Mouse (Mus musculus): Measurements from ENCODE around the gene Prdm10.

The Prdm10 gene

GRCm38 (mm10) chr9:31301526-31302311, 21.4 kb downstream of the Prdm10 start:
- DNase-seq (ENCODE audit: inconsistent age in 2 of 2, low spot score in 1 of 2) = no peak

DNA sequence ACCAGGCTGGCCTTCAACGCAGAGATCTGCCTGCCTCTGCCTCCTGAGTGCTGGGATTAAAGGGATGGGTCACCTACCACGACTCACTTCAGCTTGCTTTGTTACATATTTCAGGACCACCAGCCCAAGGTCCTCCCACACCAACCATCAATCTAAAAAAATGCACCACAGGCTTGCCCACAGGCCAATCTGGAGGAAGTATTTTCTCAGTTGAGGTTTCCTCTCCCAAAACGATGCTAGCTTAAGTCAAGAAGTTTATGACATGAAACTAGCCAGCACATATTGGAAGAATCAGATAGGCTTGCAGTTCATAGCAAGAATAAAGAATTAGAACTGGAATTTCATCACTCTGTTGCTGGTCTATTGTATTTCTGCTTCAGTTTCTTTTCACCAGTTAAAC, 24.0 kb downstream of the Prdm10 start:
- no peak for DNase-seq (ENCODE audit: inconsistent age in 2 of 2, low spot score in 1 of 2)

GRCm38 (mm10) chr9:31305117-31305516, 24.8 kb downstream of the Prdm10 start:
- no peak for DNase-seq (ENCODE audit: inconsistent age in 2 of 2, low spot score in 1 of 2)

GRCm38 (mm10) chr9:31305807-31306206, 25.5 kb downstream of the Prdm10 start:
- DNase-seq (ENCODE audit: inconsistent age in 2 of 2, low spot score in 1 of 2) = peak in 1 of 2 experiments; percentile 67

DNA sequence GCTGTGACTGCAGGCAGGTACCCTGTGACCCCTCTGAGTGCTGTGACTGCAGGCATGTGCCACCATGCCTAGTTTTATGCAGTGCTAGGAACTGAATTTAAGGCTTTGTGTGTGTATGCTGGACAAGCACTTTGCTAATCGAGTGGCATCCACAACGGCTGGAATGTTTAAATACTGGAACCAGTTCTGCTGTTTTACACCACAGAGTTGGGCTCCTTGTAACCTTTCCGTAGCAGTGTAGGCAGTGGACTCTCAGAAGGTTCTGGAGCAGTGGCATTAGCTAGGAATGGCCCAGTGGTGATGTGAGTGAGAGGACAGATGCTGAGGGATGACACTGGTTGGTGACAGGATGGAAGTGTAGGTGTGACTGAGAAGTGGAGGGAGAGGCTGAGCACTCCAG, 26.9 kb downstream of the Prdm10 start:
- DNase-seq (ENCODE audit: inconsistent age in 2 of 2, low spot score in 1 of 2) = no peak

- no peak for DNase-seq (ENCODE audit: inconsistent age in 2 of 2, low spot score in 1 of 2)
Measured at GRCm38 (mm10) chr9:31309041-31309440, 28.7 kb downstream of the Prdm10 start.

DNA sequence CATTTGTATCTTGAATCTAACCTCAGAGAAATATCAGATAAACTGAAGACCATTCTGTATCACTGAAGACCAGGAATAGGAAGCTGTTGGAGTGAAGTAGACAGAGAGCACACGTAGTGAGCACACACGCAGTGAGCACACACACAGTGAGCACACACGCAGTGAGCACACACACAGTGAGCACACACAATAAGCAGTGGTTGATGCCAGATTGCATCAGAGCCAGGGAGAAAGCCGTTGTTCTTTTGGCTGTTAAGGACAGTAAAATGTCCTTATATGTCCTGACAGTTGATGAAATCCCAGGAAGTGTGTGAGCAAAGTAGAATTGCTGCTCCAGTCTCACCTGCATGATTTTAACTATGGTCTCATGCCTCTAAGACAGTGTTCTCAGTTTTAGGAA, 30.3 kb downstream of the Prdm10 start:
- DNase-seq (ENCODE audit: inconsistent age in 2 of 2, low spot score in 1 of 2) = no peak

DNA sequence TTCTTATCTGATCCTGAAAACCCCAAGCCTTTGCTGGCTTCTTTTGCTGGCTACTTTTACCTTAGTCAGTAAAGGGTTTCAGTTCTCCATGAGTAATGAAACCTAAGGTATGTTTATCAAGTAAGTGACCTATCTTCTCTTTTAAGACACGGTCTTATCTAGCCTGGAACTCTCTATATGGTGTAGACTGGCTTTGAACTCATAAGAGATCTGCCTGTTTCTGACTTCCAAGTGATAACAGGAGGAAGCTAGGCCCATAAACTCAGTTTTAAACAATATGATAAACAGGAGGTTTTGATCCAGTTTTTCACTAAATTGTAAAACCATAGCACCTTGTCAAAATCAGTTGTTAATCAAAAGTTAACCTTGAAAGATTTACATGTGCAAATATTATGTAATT, 33.5 kb downstream of the Prdm10 start:
- DNase-seq (ENCODE audit: inconsistent age in 2 of 2, low spot score in 1 of 2) = no peak

DNA sequence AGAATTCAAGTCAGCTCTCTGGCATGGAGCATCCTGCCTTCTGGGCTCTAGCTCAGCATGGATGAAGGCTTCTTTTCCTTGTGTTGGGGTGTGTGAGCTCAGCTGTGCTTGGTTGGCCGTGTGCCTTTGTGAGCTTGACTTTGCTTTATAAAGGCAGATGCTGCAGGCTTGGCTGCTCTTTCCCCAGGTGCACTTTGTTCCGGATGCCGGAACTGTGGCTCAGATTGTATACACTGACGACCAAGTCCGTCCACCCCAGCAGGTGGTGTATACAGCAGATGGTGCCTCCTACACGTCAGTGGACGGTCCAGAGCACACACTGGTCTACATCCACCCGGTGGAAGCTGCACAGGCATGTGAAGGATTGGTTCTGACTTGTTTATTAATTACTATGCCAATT, 35.6 kb downstream of the Prdm10 start:
- no peak for DNase-seq (ENCODE audit: inconsistent age in 2 of 2, low spot score in 1 of 2)

GRCm38 (mm10) chr9:31318956-31319355, 38.6 kb downstream of the Prdm10 start:
- DNase-seq (ENCODE audit: inconsistent age in 2 of 2, low spot score in 1 of 2) = no peak

- no peak for DNase-seq (ENCODE audit: inconsistent age in 2 of 2, low spot score in 1 of 2)
Measured at GRCm38 (mm10) chr9:31320734-31321133, 40.4 kb downstream of the Prdm10 start.

- DNase-seq (ENCODE audit: inconsistent age in 2 of 2, low spot score in 1 of 2) = no peak
Measured at GRCm38 (mm10) chr9:31321526-31321925, 41.2 kb downstream of the Prdm10 start.

DNA sequence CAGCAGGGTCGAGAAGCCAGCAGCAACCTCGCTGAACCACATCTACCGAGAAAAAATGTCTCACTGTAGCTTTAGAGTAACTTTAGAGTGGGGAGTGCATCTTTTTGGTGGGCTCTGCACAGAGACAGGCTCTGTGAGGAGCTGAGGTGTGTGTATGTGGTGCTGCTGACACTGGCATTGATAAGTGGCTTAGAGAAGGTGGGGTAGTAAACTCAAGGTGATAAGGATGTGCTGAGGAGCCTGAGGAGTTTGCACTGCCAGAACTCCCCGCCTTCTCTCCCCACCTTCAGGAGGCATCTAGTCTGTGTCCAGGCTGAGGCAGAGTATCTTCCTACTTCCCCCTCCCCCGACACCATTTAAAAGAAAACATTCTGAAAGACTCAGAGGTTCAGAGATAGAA, 41.8 kb downstream of the Prdm10 start:
- DNase-seq (ENCODE audit: inconsistent age in 2 of 2, low spot score in 1 of 2) = no peak

- no peak for DNase-seq (ENCODE audit: inconsistent age in 2 of 2, low spot score in 1 of 2)
Measured at GRCm38 (mm10) chr9:31330816-31331215, 50.5 kb downstream of the Prdm10 start.

GRCm38 (mm10) chr9:31331246-31331645, 50.9 kb downstream of the Prdm10 start:
- no peak for DNase-seq (ENCODE audit: inconsistent age in 2 of 2, low spot score in 1 of 2)

- DNase-seq (ENCODE audit: inconsistent age in 2 of 2, low spot score in 1 of 2) = peak in 1 of 2 experiments; percentile 71
Measured at GRCm38 (mm10) chr9:31331906-31332305, 51.6 kb downstream of the Prdm10 start.

GRCm38 (mm10) chr9:31332826-31333225, 52.5 kb downstream of the Prdm10 start:
- no peak for DNase-seq (ENCODE audit: inconsistent age in 2 of 2, low spot score in 1 of 2)

DNA sequence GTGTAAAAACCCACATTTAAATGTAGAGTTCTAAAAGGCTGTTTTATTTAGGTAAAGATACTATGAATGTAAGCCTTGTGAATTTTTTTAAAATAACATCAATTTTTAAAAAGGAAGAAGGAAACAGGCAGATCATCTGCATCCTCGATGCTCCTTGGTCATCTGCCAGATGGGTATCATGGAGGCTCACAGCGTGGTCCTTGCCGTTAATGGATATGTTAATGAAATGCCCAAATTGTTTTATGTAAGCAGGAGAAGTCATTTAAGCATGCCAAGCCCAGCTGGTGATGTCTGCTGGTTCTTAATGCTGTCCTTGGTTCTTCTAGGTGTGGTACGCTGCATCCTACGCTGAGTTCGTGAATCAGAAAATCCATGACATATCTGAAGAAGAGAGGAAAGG, 54.7 kb downstream of the Prdm10 start:
- DNase-seq (ENCODE audit: inconsistent age in 2 of 2, low spot score in 1 of 2) = no peak

- no peak for DNase-seq (ENCODE audit: inconsistent age in 2 of 2, low spot score in 1 of 2)
Measured at GRCm38 (mm10) chr9:31344289-31344831, 64.0 kb downstream of the Prdm10 start.

DNA sequence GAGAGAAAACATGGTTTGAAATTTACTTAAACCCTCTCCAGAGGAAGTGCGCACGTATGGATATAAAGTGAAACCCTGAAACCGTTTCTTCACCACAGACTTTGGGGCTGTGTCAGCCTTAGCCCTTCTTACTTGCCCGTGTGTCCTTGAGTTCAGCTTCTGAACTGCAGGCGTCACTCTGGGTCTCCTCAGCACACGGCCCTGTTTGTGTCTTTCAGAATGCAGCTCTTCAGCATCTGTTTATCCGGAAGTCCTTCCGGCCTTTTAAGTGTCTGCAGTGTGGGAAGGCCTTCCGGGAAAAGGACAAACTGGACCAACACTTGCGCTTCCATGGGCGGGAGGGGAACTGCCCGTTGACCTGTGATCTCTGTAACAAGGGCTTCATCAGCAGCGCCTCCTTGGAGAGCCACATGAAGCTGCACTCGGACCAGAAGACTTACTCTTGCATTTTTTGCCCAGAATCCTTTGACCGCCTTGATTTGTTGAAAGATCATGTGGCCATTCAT, 66.3 kb downstream of the Prdm10 start:
- DNase-seq (ENCODE audit: inconsistent age in 2 of 2, low spot score in 1 of 2) = no peak

- DNase-seq (ENCODE audit: inconsistent age in 2 of 2, low spot score in 1 of 2) = no peak
Measured at GRCm38 (mm10) chr9:31348458-31348857, 68.1 kb downstream of the Prdm10 start.

GRCm38 (mm10) chr9:31348915-31349314, 68.6 kb downstream of the Prdm10 start:
- DNase-seq (ENCODE audit: inconsistent age in 2 of 2, low spot score in 1 of 2) = peak; percentile 79 to 89

DNA sequence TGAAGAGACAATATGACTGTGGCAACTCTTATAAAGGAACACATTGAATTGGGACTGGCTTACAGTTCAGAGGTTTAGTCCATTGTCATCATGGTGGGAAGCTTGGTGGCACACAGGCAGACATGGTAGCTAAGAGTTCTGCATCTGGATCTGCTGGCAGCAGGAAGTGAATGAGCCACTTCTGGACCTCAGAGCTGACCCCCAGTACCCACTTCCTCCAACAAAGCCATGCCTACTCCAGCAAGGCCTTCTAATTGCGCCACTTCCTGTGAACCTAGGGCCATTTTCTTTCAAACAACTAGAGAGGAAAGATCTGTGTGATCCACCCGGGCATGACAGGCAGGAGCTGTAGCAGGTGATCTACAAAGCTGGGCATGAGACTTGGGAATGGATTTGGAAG, 72.4 kb downstream of the Prdm10 start:
- no peak for DNase-seq (ENCODE audit: inconsistent age in 2 of 2, low spot score in 1 of 2)

Measured in adrenal gland, adult (tissue).